Comparison of ENCODE assay signal across 13 mouse cellular contexts in the genomic region with DNA sequence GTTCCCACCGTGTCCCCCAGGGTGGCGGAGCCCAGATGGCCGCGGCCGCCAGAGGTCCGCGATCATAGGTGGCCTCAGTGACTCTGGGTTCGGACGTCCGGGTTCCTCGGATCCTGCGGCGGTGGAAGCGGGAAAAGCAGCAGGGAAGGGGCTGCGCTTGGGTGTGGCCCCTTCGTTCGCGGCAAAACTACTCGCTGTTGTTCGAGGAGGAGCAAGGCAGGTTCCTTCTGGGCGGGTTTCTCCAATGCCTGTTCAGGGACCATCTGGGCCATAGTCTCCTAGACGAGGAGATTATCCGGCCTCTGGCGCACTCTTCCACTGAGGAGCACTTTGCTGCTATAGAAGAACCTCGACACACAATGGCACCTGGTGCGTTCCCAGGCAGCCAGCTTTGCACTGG. TPM values are rescaled to one million over a fixed set of nuclear protein-coding genes. Genes with fewer than 3 reads are reported as not detected.
A peak's percentile ranks its signal among the peaks of the same experiment; 100 is the strongest.
DNase-seq lines count a peak whose midpoint lies in the region; ATAC-seq lines count a peak whose summit lies in the region.
"Had no signal": no experiment of that assay in that cellular context is flagged by ENCODE, and none has a peak within 500 bp of the region (broad histone marks: within the 10 kb centered on the region; RNA-seq: fewer than 3 reads in every experiment).

No protein-coding gene starts in this region.

- no peak for DNase-seq in heart, adult 18-20 months
- DNase-seq in retina, postnatal 1 day, result peak; percentile 52
- no peak for DNase-seq in retina, embryonic 14.5 days (ENCODE audit: low spot score)
- no peak for DNase-seq in right cerebral cortex, postnatal 4 days
- DNase-seq in adrenal gland, postnatal 10 days, result no peak
- no peak for DNase-seq in ovary, postnatal 10 days (ENCODE audit: low spot score)
- DNase-seq: B cell, adult 2 months; cerebellum, postnatal 36 days; layer of hippocampus, postnatal 36 days had no signal

- H3K27me3 ChIP-seq in heart, embryonic 11.5 days (ENCODE audit: control insufficient read depth, insufficient read depth, low read length), result peaks cover 72% of the 10 kb centered on the region
- H3K27me3 ChIP-seq in limb, embryonic 12.5 days, result peaks cover 86% of the 10 kb centered on the region

- H3K9me3 ChIP-seq in heart, embryonic 11.5 days (replicated peaks; ENCODE audit: control insufficient read depth, low read length), result no peaks in the 10 kb centered on the region
- H3K9me3 ChIP-seq in limb, embryonic 12.5 days, result 0 out of 2 replicates have a peak, but pooled peaks cover 6% of the 10 kb centered on the region

- 2% methylated on average over 26 of the region's 26 CpGs for WGBS in heart, embryonic 11.5 days (ENCODE audit: insufficient replicate concordance)
- under 1% methylated on average over 26 of the region's 26 CpGs for WGBS in limb, embryonic 12.5 days

- no peaks in the 10 kb centered on the region for H3K36me3 ChIP-seq in heart, embryonic 11.5 days (ENCODE audit: control insufficient read depth, insufficient read depth, low read length)
- H3K36me3 ChIP-seq in limb, embryonic 12.5 days, result no peaks in the 10 kb centered on the region

- H3K27ac ChIP-seq in heart, embryonic 11.5 days (ENCODE audit: low read depth, low read length), result no peak overlapping the region
- no peak overlapping the region for H3K27ac ChIP-seq in limb, embryonic 12.5 days

- no peak for ATAC-seq in heart, embryonic 11.5 days (replicated peaks; ENCODE audit: insufficient number of reproducible peaks, low FRiP score, low TSS enrichment)
- ATAC-seq in limb, embryonic 12.5 days (ENCODE audit: insufficient number of reproducible peaks, insufficient read depth, low FRiP score, low TSS enrichment, low read depth), result no peak

- H3K4me1 ChIP-seq in heart, embryonic 11.5 days (ENCODE audit: control insufficient read depth, insufficient read depth, low read length), result peaks cover 10% of the 10 kb centered on the region
- H3K4me1 ChIP-seq in limb, embryonic 12.5 days (replicated peaks), result peaks cover 12% of the 10 kb centered on the region

- peak overlapping the region; percentile 69 for H3K4me2 ChIP-seq in heart, embryonic 11.5 days
- H3K4me2 ChIP-seq in limb, embryonic 12.5 days, result peak overlapping the region; percentile 46

- H3K4me3 ChIP-seq in heart, embryonic 11.5 days (ENCODE audit: low read depth, low read length), result peak overlapping the region; percentile 38
- peak overlapping the region; percentile 29 for H3K4me3 ChIP-seq in limb, embryonic 12.5 days (replicated peaks)
- H3K4me3 ChIP-seq: myocyte had no signal

- peak overlapping the region; percentile 1; the same call in 1 of the 2 replicates for H3K9ac ChIP-seq in heart, embryonic 11.5 days (ENCODE audit: low read depth, low read length)
- no peak overlapping the region for H3K9ac ChIP-seq in limb, embryonic 12.5 days (replicated peaks)

RNA-seq across cellular contexts. Expression of a gene that starts 47.7 kb away (rescaled TPM):
- polyA plus RNA-seq in heart, embryonic 11.5 days (2014; fragmentation: Nextera tagmentation; extraction: Ambion mirVana), result 0.43 TPM in 1 of 2 replicates, not detected in the other
- total RNA-seq in heart, adult 18-20 months (2021), result not detected
- not detected in 2 replicates for polyA plus RNA-seq in limb, embryonic 12.5 days (2016; fragmentation: Nextera tagmentation; extraction: Ambion mirVana)
- not detected for total RNA-seq in adrenal gland, postnatal 10 days (2021)
- total RNA-seq: layer of hippocampus, postnatal 36 days had no signal
- polyA plus RNA-seq: gonadal fat pad, adult 2 months; myocyte had no signal
